In genomic region chr2:34754551-34755358, GRCm38 (mm10) we compare ENCODE assay signal across 8 mouse cellular contexts. TPM values are rescaled to one million over a fixed set of nuclear protein-coding genes. Genes with fewer than 3 reads are reported as not detected.
DNase-seq lines count a peak whose midpoint lies in the region; ATAC-seq and TF ChIP-seq lines count a peak whose summit lies in the region.

Gene Gapvd1 (minus strand): TSS chr2:34755232.

- peak within 1 kb of the TSS; percentile 70 for H3K4me2 ChIP-seq in hindbrain, embryonic 15.5 days
- peak within 1 kb of the TSS; percentile 69 for H3K4me2 ChIP-seq in stomach, postnatal 0 days (replicated peaks; ENCODE audit: low read depth)

- ATAC-seq in hindbrain, embryonic 15.5 days (ENCODE audit: low FRiP score, low read depth), result no peak
- ATAC-seq in megakaryocyte-erythroid progenitor cell, adult 5-6 weeks (replicated peaks; ENCODE audit: low FRiP score, low TSS enrichment, poor library complexity, severe bottlenecking), result peak; percentile 20; the same call in 1 of the 2 replicates
- ATAC-seq in stomach, postnatal 0 days (ENCODE audit: low FRiP score, low TSS enrichment), result no peak

- H3K9me3 ChIP-seq in hindbrain, embryonic 15.5 days, result no peaks in the 10 kb centered on the region
- H3K9me3 ChIP-seq in stomach, postnatal 0 days (ENCODE audit: control insufficient read depth, low read length), result no peaks in the 10 kb centered on the region

- peak within 1 kb of the TSS; percentile 96 for H3K27ac ChIP-seq in hindbrain, embryonic 15.5 days (replicated peaks)
- H3K27ac ChIP-seq in stomach, postnatal 0 days (replicated peaks), result peak within 1 kb of the TSS; percentile 95

- 1% methylated on average over 13 of the region's 14 CpGs for WGBS in hindbrain, embryonic 15.5 days
- under 1% methylated on average over 14 of the region's 14 CpGs for WGBS in stomach, postnatal 0 days

- peak within 1 kb of the TSS; percentile 97 for H3K4me3 ChIP-seq in hindbrain, embryonic 15.5 days
- peak within 1 kb of the TSS; percentile 85 for H3K4me3 ChIP-seq in stomach, postnatal 0 days (ENCODE audit: low read depth, low read length)

- no peaks in the 10 kb centered on the region for H3K36me3 ChIP-seq in hindbrain, embryonic 15.5 days
- no peaks in the 10 kb centered on the region for H3K36me3 ChIP-seq in stomach, postnatal 0 days (ENCODE audit: control insufficient read depth, insufficient read depth, low read length)

- H3K9ac ChIP-seq in hindbrain, embryonic 15.5 days, result peak within 1 kb of the TSS; percentile 98
- peak within 1 kb of the TSS; percentile 97 for H3K9ac ChIP-seq in stomach, postnatal 0 days (ENCODE audit: low read length)

- TF ChIP-seq CTCF in stomach, postnatal 0 days (IDR thresholded peaks at IDR 0.05; ENCODE audit: low read depth), result no peak

- intact Hi-C loops in left cerebral cortex, postnatal 10 days (cut with DNase I), result no loop called here

- no peaks in the 10 kb centered on the region for H3K27me3 ChIP-seq in hindbrain, embryonic 15.5 days
- no peaks in the 10 kb centered on the region for H3K27me3 ChIP-seq in stomach, postnatal 0 days (ENCODE audit: control insufficient read depth, insufficient read depth, low read length)

- DNase-seq in right cerebral cortex, adult 18-20 months, result peak; percentile 18
- DNase-seq in right cerebral cortex, postnatal 36 days (ENCODE audit: low spot score in 2 of 2), result no peak
- DNase-seq in cerebellum, postnatal 14 days, result peak; percentile 30 to 34
- DNase-seq in gastrocnemius, adult 8-10 months (ENCODE audit: low spot score in 2 of 2), result no peak
- DNase-seq in left cerebral cortex, postnatal 10 days (ENCODE audit: extremely low spot score in 1 of 2, low spot score in 2 of 2), result peak in 1 of 2 experiments; percentile 38
- DNase-seq in stomach, postnatal 0 days (ENCODE audit: low spot score), result peak; percentile 36

- H3K4me1 ChIP-seq in hindbrain, embryonic 15.5 days (replicated peaks), result peaks cover 29% of the 10 kb centered on the region
- no peaks in the 10 kb centered on the region for H3K4me1 ChIP-seq in stomach, postnatal 0 days (replicated peaks; ENCODE audit: control insufficient read depth, insufficient read depth)

- TF ChIP-seq EP300 in stomach, postnatal 0 days (optimal IDR thresholded peaks at IDR 0.05), result no peak

RNA-seq across cellular contexts. Expression of gene Gapvd1, which starts in this region (rescaled TPM):
- 10 to 100 TPM; 34.1 to 36.4 (median 35.4) TPM for total RNA-seq in gastrocnemius, adult 8-10 months (2022)
- polyA plus RNA-seq in hindbrain, embryonic 15.5 days (2015; fragmentation: Nextera tagmentation; extraction: Ambion mirVana), result 106 and 108 TPM in 2 replicates
- 100 to 1,000 TPM; 109 to 115 TPM for total RNA-seq in left cerebral cortex, postnatal 10 days (2021)
- 75.3 and 87.5 TPM in 2 replicates for total RNA-seq in megakaryocyte-erythroid progenitor cell, adult 5-6 weeks (2014; fragmentation: Nextera tagmentation)
- total RNA-seq in megakaryocyte-erythroid progenitor cell, adult 5-6 weeks (2017), result 84.3 and 99.7 TPM in 2 replicates
- 40.9 and 41.3 TPM in 2 replicates for polyA plus RNA-seq in stomach, postnatal 0 days (2015; fragmentation: Nextera tagmentation; extraction: Ambion mirVana)

Comparison
In these comparisons a context has a peak if more than half of its experiments do, and no peak if none do; other contexts are left out.
1. DNase-seq: peak in right cerebral cortex, adult 18-20 months (single experiment), cerebellum, postnatal 14 days (2 of 2) and stomach, postnatal 0 days (single experiment); none in right cerebral cortex, postnatal 36 days (0 of 2) and gastrocnemius, adult 8-10 months (0 of 2).